Mouse (Mus musculus): ENCODE data around the gene Pid1.

- no peak for TF ChIP-seq CTCF (IDR thresholded peaks at IDR 0.05)
- TF ChIP-seq EP300 (IDR thresholded peaks at IDR 0.05) = no peak
These were observed 231.5 kb downstream of the Pid1 start for GRCm38 (mm10) chr1:84132451-84132850.

All from lung, postnatal 0 days (tissue).